Mouse (Mus musculus) embryonic fibroblast, embryonic 13.5 days (primary cell): ENCODE results near the gene Syne3. TPM values are rescaled to one million over a fixed set of nuclear protein-coding genes. Genes with fewer than 3 reads are reported as not detected.

ENCODE experiments used
- H3K27ac ChIP-seq: 2 replicates; pipeline ENCODE4 v1.5.1; 2012; ENCODE audit warnings: low read length, control low read depth, inconsistent platforms; ENCODE audit not compliant: insufficient read depth
- H3K4me1 ChIP-seq: 2 replicates; pipeline ENCODE4 v1.6.1; 2011; ENCODE audit warnings: low read length; ENCODE audit not compliant: control insufficient read depth, insufficient read depth
- H3K4me3 ChIP-seq: 2 replicates; pipeline ENCODE4 v1.5.1; 2011; ENCODE audit warnings: mild to moderate bottlenecking, control low read depth, low read length; ENCODE audit not compliant: insufficient read depth
- CTCF ChIP-seq: IDR thresholded peaks from 2 replicates; pipeline ENCODE4 v1.5.1; 2011; ENCODE audit warnings: mild to moderate bottlenecking, control low read depth, low read length, moderate library complexity, borderline replicate concordance; ENCODE audit not compliant: insufficient read depth
- POLR2A ChIP-seq: IDR thresholded peaks from 2 replicates; pipeline ENCODE4 v1.6.1; 2011; ENCODE audit warnings: low read depth, mild to moderate bottlenecking, control low read depth, low read length, moderate library complexity
- polyA plus RNA-seq: library from polyadenylated mRNA; stranded (reverse); fragments of >200 nt; gene quantifications from 2 replicates; pipeline ENCODE4 v1.2.4, GENCODE M21; 2011; ENCODE audit warnings: low read depth; ENCODE audit not compliant: missing spikeins, insufficient read length

Syne3 gene
- polyA plus RNA-seq, 1 experiment: 15.9 TPM

DNA sequence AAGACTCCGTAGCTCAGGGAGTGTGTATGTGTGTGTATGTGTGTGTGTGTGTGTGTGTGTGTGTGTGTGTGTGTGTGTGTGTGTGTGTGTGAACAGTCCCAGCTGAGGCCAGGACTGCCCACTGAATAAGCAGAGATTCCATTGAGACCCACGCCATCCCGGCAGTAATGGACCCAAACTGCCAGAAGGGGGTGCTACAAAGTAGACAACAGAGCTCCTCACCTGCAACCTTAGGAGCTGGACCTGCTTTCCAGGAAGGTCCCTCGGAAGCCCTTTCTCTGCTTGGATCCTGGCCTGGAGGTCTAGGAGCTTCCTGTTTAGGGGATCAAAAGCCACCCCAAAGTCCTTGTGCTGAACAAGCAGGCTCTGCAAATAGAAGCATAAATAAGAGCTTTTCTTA, 55.7 kb downstream of the Syne3 start:
- Histone ChIP-seq H3K4me1 (0 out of 2 replicates have a peak, but pooled peaks cover 6% of the 10 kb centered on the region), H3K4me3 (no peak overlapping the region), H3K27ac (no peak overlapping the region)
- TF ChIP-seq CTCF: peak; percentile 41; the same call in 1 of the 2 replicates
- no peak for TF ChIP-seq POLR2A

DNA sequence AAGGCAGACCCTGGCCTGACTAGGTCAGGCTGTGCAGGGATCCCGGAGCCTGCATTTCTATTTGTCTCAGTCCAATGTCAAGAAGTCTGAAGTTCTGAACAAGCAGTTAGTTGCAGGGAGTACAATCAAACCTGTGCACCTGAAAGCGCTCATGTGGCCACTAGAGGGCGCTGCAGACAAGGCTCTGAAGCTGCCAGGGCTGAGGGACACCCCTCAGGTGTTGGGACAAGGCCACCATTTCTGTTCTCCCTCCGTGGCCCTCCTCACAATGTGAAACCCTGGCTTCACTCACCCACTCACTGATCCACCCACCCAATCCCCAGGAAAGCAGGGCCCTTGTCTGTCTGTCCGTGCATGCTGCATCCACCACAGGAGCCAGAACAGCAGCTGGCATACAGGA, 57.2 kb downstream of the Syne3 start:
- H3K4me1 ChIP-seq: 0 out of 2 replicates have a peak, but pooled peaks cover 3% of the 10 kb centered on the region
- peak; percentile 90 for TF ChIP-seq CTCF
- TF ChIP-seq POLR2A: no peak
- H3K4me3 ChIP-seq: no peak overlapping the region
- no peak overlapping the region for H3K27ac ChIP-seq

DNA sequence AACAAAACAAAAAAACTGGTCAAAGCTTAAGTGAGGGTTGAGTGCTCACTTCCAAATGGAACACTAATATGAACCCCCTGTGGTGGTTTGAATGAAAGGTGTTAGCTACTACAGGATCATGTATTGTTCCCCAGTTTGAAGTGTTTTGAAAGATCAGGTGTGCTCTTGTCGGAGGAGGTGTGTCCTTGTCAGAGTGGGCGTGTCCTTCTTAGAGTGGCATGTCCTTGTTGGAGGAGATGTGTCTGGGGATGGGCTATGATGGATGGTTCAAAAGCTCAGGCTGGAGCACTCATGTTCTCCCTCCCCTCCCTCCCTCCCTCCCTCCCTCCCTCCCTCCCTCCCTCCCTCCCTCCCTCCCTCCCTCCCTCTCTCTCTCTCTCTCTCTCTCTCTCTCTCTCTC, 61.7 kb downstream of the Syne3 start:
- Histone ChIP-seq H3K4me1 (0 out of 2 replicates have a peak, but pooled peaks cover 3% of the 10 kb centered on the region), H3K27ac (no peak overlapping the region), H3K4me3 (no peak overlapping the region)
- TF ChIP-seq POLR2A: no peak

DNA sequence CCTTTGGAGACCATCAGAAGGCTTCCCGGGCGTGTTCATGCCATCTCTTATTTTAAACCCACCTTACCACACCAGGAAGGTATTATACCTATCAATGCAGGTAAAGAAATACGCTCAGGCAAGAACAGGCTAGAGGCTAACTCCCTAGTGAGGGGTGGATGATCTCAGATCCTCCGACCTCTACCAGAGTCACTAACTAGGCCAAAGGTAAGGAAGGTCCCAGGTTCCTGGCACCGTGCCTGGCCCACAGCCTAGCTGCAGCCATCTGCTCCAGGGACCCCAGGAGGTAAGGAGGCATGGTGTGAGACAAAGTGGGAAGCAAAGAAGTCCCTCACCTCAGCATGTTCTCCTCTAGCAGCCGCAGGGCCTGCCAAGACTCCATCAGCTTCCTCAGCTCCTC, 63.4 kb downstream of the Syne3 start:
- Histone ChIP-seq H3K4me1 (0 out of 2 replicates have a peak, but pooled peaks cover under 1% of the 10 kb centered on the region), H3K27ac (no peak overlapping the region), H3K4me3 (no peak overlapping the region)
- TF ChIP-seq CTCF (no peak), POLR2A (no peak)

DNA sequence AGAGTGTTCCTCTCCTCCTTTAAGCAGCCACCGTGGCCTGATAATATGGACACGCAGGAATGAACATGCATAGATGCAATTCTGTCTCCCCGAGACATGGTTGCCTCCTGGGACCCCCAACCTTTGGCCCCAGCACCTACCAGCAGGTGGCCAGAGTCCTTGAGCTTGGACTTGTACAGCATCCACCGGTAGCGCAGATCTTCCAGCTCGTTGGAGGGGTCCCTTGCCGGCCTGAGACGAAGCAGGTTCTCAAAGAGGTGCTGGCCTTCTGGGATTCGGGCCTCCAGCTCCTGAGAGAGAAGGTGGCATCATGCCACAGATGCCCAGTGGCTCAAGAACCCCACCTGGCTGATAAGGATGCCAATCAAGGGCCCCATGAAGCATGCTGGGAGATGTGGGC, 69.1 kb downstream of the Syne3 start:
- Histone ChIP-seq H3K27ac (no peak overlapping the region), H3K4me3 (no peak overlapping the region), H3K4me1 (no peaks in the 10 kb centered on the region)
- TF ChIP-seq POLR2A: no peak
- TF ChIP-seq CTCF: no peak

DNA sequence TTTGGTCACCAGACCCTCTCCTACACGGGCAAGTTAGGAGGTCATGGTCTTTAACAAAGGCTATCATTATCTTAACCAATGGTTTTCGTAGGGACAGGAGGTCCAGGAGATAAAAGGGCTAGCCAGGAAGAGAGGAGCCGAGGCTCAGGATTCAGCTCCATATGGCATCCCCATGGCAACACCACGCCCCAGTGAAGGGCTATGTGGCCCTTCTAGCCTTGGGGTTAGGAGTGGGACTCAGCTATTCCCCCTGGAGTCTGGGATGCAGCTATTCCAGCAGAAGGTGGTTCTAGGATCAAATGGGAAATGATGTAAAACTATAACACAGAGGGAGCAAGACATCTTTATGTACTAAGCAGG, 69.6 kb downstream of the Syne3 start:
- Histone ChIP-seq H3K27ac (no peak overlapping the region), H3K4me3 (no peak overlapping the region), H3K4me1 (no peaks in the 10 kb centered on the region)
- no peak for TF ChIP-seq CTCF
- TF ChIP-seq POLR2A: no peak

DNA sequence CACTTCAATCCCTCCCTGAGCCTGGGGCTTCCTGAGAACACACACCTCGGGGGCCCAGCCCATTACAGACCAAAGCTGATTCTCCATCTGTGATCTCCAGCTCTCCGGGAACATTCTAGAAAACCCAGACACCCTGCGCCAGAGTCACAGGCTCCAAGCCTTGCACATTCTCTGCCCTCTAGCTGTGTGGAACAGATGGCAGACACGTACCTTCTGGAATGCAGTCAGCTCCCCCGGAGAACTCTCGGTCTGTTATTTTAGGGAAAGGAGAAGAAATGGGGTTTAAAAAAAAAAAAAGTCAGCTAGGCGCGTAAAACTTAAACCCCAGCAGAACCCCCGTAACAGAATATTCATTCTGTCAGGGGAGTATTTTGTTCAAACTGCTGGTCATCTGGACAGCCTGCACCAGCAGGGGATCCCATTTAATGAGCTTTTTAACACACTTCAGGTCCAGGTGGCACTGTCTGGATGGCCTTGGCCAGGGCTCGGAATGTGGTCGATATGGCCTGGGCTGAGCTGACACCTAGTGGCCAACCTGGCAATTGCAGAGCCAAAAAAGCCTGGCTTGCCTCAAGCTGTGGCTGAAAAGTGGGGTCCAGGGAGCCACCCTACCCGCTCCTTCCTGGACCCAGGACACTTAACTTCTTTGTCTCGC, 70.1 kb downstream of the Syne3 start:
- H3K27ac ChIP-seq: no peak overlapping the region
- no peaks in the 10 kb centered on the region for H3K4me1 ChIP-seq
- no peak overlapping the region for H3K4me3 ChIP-seq
- TF ChIP-seq CTCF: peak; percentile 97
- no peak for TF ChIP-seq POLR2A

DNA sequence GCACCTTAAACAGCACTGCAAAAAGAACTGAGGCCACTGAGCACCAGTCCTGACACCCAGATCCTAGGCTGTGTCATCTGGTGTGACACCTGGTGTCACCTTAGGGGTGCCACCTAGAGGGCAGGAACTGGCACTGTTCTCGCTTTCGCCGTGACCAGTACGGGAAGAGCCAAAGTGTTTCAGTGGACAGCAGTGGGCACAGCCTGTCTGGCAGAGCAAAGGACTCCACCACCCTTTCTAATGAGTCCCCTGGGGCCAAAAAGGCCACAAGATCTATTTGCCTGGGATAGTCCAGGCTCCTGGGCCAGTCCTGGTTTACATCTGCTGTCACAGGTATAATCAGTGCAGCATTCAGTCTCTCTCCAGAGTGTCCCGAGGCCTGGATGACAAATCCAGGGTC, 70.7 kb downstream of the Syne3 start:
- Histone ChIP-seq H3K27ac (no peak overlapping the region), H3K4me1 (no peaks in the 10 kb centered on the region), H3K4me3 (no peak overlapping the region)
- TF ChIP-seq CTCF: 0 out of 2 replicates have a peak, but pooled peaks have one; percentile 14
- no peak for TF ChIP-seq POLR2A

DNA sequence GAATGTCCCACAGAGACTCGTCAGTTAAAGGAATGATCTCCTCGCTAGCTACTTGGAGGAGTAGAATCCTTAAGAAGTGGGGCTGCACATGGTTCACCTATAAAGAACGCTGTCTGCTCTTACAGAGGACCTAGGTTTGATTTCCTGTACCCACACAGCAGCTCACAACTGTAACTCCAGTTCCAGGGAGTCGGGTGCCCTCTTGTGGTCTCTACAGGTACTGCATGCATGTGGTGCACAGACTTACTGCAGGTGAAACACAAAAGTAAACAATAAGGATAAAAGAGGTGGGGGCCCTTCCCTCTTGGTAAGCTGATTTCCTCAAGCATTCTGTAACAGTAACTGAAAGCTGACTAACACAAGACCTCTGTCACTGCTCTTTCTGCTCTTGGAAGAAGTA, 73.4 kb downstream of the Syne3 start:
- no peaks in the 10 kb centered on the region for H3K4me1 ChIP-seq
- TF ChIP-seq CTCF (peak; percentile 49; the same call in 1 of the 2 replicates), POLR2A (no peak)
- H3K27ac ChIP-seq: no peak overlapping the region
- no peak overlapping the region for H3K4me3 ChIP-seq

DNA sequence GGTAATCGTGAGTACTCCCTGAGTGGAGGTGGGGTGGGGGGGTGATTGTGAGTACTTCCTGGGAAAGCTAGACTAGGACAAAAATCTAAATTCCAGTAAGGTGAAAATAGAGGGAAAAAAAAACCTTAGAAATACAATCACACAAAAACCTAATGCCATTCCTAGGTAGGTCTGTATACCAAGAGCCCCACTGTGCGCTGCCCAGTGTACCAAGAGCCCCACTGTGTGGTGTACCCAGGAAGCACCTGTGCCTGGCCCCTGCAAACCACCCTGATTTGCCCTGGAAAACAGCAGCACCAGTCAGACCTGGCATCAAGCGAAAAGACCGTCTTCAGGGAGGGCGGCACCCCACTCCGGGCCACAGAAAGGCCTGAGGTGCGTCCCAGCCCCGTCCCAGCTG, 74.5 kb downstream of the Syne3 start:
- TF ChIP-seq POLR2A: no peak
- TF ChIP-seq CTCF: no peak
- H3K4me1 ChIP-seq: no peaks in the 10 kb centered on the region
- no peak overlapping the region for H3K27ac ChIP-seq
- H3K4me3 ChIP-seq: no peak overlapping the region
